Mouse (Mus musculus) ES-Bruce4 (cell line): Measurements from ENCODE around the gene Prkg1. TPM values are rescaled to one million over a fixed set of nuclear protein-coding genes. Genes with fewer than 3 reads are reported as not detected.
A peak's percentile ranks its signal among the peaks of the same experiment; 100 is the strongest.

Experiments
- H3K27ac ChIP-seq: 2 replicates; pipeline ENCODE4 v1.5.1; 2012; ENCODE audit warnings: low read length, inconsistent platforms; ENCODE audit not compliant: insufficient read depth
- H3K27me3 ChIP-seq: 2 replicates; pipeline ENCODE4 v1.6.1; 2012; ENCODE audit warnings: mild to moderate bottlenecking, low read length, inconsistent platforms; ENCODE audit not compliant: control insufficient read depth, poor library complexity, insufficient read depth, severe bottlenecking
- H3K36me3 ChIP-seq: 2 replicates; pipeline ENCODE4 v1.6.1; 2012; ENCODE audit warnings: inconsistent platforms, mild to moderate bottlenecking, low read length, moderate library complexity; ENCODE audit not compliant: control insufficient read depth, poor library complexity, insufficient read depth, severe bottlenecking
- H3K4me1 ChIP-seq: one replicate; pipeline ENCODE4 v1.8.1; 2011; ENCODE audit warnings: low read length; ENCODE audit not compliant: control insufficient read depth, insufficient read depth
- H3K4me3 ChIP-seq: 2 replicates; pipeline ENCODE4 v1.5.1; 2011; ENCODE audit warnings: low read depth, mild to moderate bottlenecking, low read length
- H3K9ac ChIP-seq: 2 replicates; pipeline ENCODE4 v1.6.1; 2012; ENCODE audit warnings: low read depth, mild to moderate bottlenecking, inconsistent platforms; ENCODE audit not compliant: poor library complexity, severe bottlenecking
- H3K9me3 ChIP-seq: replicated peaks from 2 replicates; pipeline ENCODE4 v1.6.1; 2012; ENCODE audit warnings: mild to moderate bottlenecking, low read length, inconsistent platforms; ENCODE audit not compliant: control insufficient read depth, poor library complexity, insufficient read depth, severe bottlenecking
- CTCF ChIP-seq: IDR thresholded peaks from one replicate; pipeline ENCODE4 v1.8.1; 2011; ENCODE audit warnings: low read depth, low read length
- EP300 ChIP-seq: IDR thresholded peaks from 2 replicates; pipeline ENCODE4 v1.6.1; 2011; ENCODE audit warnings: low read depth, low read length; ENCODE audit not compliant: insufficient read depth
- POLR2A ChIP-seq: IDR thresholded peaks from one replicate; pipeline ENCODE4 v1.8.1; 2011; ENCODE audit warnings: low read length; ENCODE audit not compliant: insufficient read depth
- polyA plus RNA-seq: library from polyadenylated mRNA; stranded (reverse); fragments of >200 nt; gene quantifications from 2 replicates; pipeline ENCODE4 v1.2.4, GENCODE M21; 2011; ENCODE audit warnings: low read depth; ENCODE audit not compliant: missing spikeins, insufficient read depth, insufficient read length

Prkg1 gene
- polyA plus RNA-seq, 1 experiment = 0.46 TPM

GRCm38 (mm10) chr19:31460188-31460587, 304.6 kb downstream of the Prkg1 start:
- Histone ChIP-seq H3K27ac (no peak overlapping the region), H3K9me3 (no peaks in the 10 kb centered on the region), H3K4me3 (no peak overlapping the region), H3K9ac (no peak overlapping the region), H3K27me3 (no peaks in the 10 kb centered on the region), H3K4me1 (no peaks in the 10 kb centered on the region), H3K36me3 (no peaks in the 10 kb centered on the region)
- TF ChIP-seq CTCF (no peak), POLR2A (no peak), EP300 (no peak)

- Histone ChIP-seq H3K9ac (no peak overlapping the region), H3K9me3 (no peaks in the 10 kb centered on the region), H3K27me3 (no peaks in the 10 kb centered on the region), H3K36me3 (no peaks in the 10 kb centered on the region), H3K27ac (no peak overlapping the region), H3K4me3 (no peak overlapping the region), H3K4me1 (no peaks in the 10 kb centered on the region)
- no peak for TF ChIP-seq EP300
- TF ChIP-seq CTCF = no peak
- no peak for TF ChIP-seq POLR2A
Measured at GRCm38 (mm10) chr19:31444101-31444500, 320.7 kb downstream of the Prkg1 start.

GRCm38 (mm10) chr19:31442311-31442710, 322.5 kb downstream of the Prkg1 start:
- no peaks in the 10 kb centered on the region for H3K4me1 ChIP-seq
- no peak overlapping the region for H3K4me3 ChIP-seq
- no peak for TF ChIP-seq EP300
- no peak for TF ChIP-seq CTCF
- no peak for TF ChIP-seq POLR2A
- H3K36me3 ChIP-seq = no peaks in the 10 kb centered on the region
- no peaks in the 10 kb centered on the region for H3K9me3 ChIP-seq
- H3K9ac ChIP-seq = no peak overlapping the region
- H3K27me3 ChIP-seq = no peaks in the 10 kb centered on the region
- no peak overlapping the region for H3K27ac ChIP-seq

- Histone ChIP-seq H3K27ac (no peak overlapping the region), H3K27me3 (no peaks in the 10 kb centered on the region), H3K9me3 (no peaks in the 10 kb centered on the region), H3K36me3 (no peaks in the 10 kb centered on the region), H3K4me3 (no peak overlapping the region), H3K9ac (no peak overlapping the region), H3K4me1 (no peaks in the 10 kb centered on the region)
- TF ChIP-seq POLR2A = no peak
- TF ChIP-seq CTCF = no peak
- no peak for TF ChIP-seq EP300
Measured at GRCm38 (mm10) chr19:31433446-31433845, 331.4 kb downstream of the Prkg1 start.

- no peaks in the 10 kb centered on the region for H3K36me3 ChIP-seq
- no peaks in the 10 kb centered on the region for H3K27me3 ChIP-seq
- H3K9me3 ChIP-seq = no peaks in the 10 kb centered on the region
- H3K4me3 ChIP-seq = no peak overlapping the region
- no peak overlapping the region for H3K9ac ChIP-seq
- TF ChIP-seq CTCF (no peak), POLR2A (no peak)
- H3K27ac ChIP-seq = no peak overlapping the region
- no peaks in the 10 kb centered on the region for H3K4me1 ChIP-seq
Measured at GRCm38 (mm10) chr19:31431411-31431810, 333.4 kb downstream of the Prkg1 start.

DNA sequence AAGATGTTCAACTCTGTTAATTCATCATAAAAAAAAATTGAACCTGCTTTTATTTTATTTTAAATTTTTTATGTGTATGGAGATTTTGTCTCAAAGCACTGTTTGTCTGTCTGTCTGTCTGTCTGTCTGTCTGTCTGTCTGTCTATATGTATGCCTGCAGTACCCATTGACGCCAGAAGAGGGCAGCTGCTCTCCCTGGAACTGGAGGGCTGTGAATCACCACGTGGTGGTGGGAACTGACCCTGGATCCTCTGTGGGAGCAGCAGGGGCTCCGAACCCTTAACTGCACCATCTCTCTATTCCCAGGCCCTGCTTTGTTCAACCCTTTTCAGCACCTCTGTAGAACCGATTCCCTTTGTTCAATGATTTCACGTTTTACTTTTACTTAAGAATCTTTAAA, 338.7 kb downstream of the Prkg1 start:
- H3K27ac ChIP-seq = no peak overlapping the region
- no peak for TF ChIP-seq EP300
- peak; percentile 66 for TF ChIP-seq CTCF
- no peak for TF ChIP-seq POLR2A
- no peaks in the 10 kb centered on the region for H3K27me3 ChIP-seq
- no peak overlapping the region for H3K9ac ChIP-seq
- H3K36me3 ChIP-seq = no peaks in the 10 kb centered on the region
- H3K9me3 ChIP-seq = no peaks in the 10 kb centered on the region
- no peaks in the 10 kb centered on the region for H3K4me1 ChIP-seq
- H3K4me3 ChIP-seq = no peak overlapping the region
